Mouse (Mus musculus): Measurements from ENCODE around the gene Tfap2b. TPM values are rescaled to one million over a fixed set of nuclear protein-coding genes. Genes with fewer than 3 reads are reported as not detected.

Tfap2b gene
- total RNA-seq, 2 experiments from 2014 or later = not detected

- no peak for DNase-seq
These were observed 24.0 kb downstream of the Tfap2b start for GRCm38 (mm10) chr1:19232743-19233142.

GRCm38 (mm10) chr1:19233857-19234256, 25.1 kb downstream of the Tfap2b start:
- DNase-seq = no peak

GRCm38 (mm10) chr1:19234432-19235205, 25.9 kb downstream of the Tfap2b start:
- DNase-seq = no peak

GRCm38 (mm10) chr1:19236051-19236450, 27.3 kb downstream of the Tfap2b start:
- DNase-seq = no peak

- DNase-seq = no peak
These were observed 27.9 kb downstream of the Tfap2b start for GRCm38 (mm10) chr1:19236591-19236990.

- DNase-seq = no peak
These were observed 28.3 kb downstream of the Tfap2b start for GRCm38 (mm10) chr1:19237061-19237460.

GRCm38 (mm10) chr1:19237721-19238410, 29.2 kb downstream of the Tfap2b start:
- DNase-seq = no peak

- DNase-seq = no peak
These were observed 31.3 kb downstream of the Tfap2b start for GRCm38 (mm10) chr1:19240054-19240453.

- no peak for DNase-seq
These were observed 32.6 kb downstream of the Tfap2b start for GRCm38 (mm10) chr1:19241316-19241715.

- DNase-seq = no peak
These were observed 33.3 kb downstream of the Tfap2b start for GRCm38 (mm10) chr1:19242021-19242420.

GRCm38 (mm10) chr1:19245032-19245431, 36.3 kb downstream of the Tfap2b start:
- DNase-seq = no peak

- DNase-seq = no peak
These were observed 42.6 kb downstream of the Tfap2b start for GRCm38 (mm10) chr1:19251286-19251685.

GRCm38 (mm10) chr1:19269596-19269995, 60.9 kb downstream of the Tfap2b start:
- DNase-seq = no peak

Other genes starting within 250 kb of the Tfap2b start
- not detected for gene Tfap2d, start 105.9 kb upstream of the Tfap2b start, total RNA-seq (2021)

All from gastrocnemius, postnatal 25 days (tissue).